Mouse (Mus musculus) spleen, adult 12 weeks (tissue): ENCODE measurements around the gene Zfr.
"Not testable (repeated sequence)": the region's sequence is repeated elsewhere in the genome, so short reads cannot be mapped to it uniquely, and the experiment has no call there.

ENCODE experiments used
- DNase-seq: peaks from one replicate; pipeline ENCODE4 v3.0.0; 2022; ENCODE audit warnings: low spot score

Zfr gene

GRCm38 (mm10) chr15:12106430-12106829 lies 11.2 kb upstream of the Zfr start:
- DNase-seq: no peak

GRCm38 (mm10) chr15:12108200-12108599 lies 9.4 kb upstream of the Zfr start:
- no peak for DNase-seq

- not testable (repeated sequence) for DNase-seq
Measured at GRCm38 (mm10) chr15:12108922-12109321, 8.7 kb upstream of the Zfr start.

GRCm38 (mm10) chr15:12111232-12111631 lies 6.4 kb upstream of the Zfr start:
- DNase-seq: no peak

- no peak for DNase-seq
Measured at GRCm38 (mm10) chr15:12113411-12113810, 4.2 kb upstream of the Zfr start.

GRCm38 (mm10) chr15:12114546-12114945 lies 3.1 kb upstream of the Zfr start:
- no peak for DNase-seq

GRCm38 (mm10) chr15:12115722-12116230 lies 1.9 kb upstream of the Zfr start:
- no peak for DNase-seq

- no peak for DNase-seq
Measured at GRCm38 (mm10) chr15:12118093-12118431, 431 bp downstream of the Zfr start.

GRCm38 (mm10) chr15:12118432-12119128 lies 949 bp downstream of the Zfr start:
- peak; percentile 23 for DNase-seq

- no peak for DNase-seq
Measured at GRCm38 (mm10) chr15:12119129-12119466, 1.5 kb downstream of the Zfr start.

GRCm38 (mm10) chr15:12124913-12125312 lies 7.3 kb downstream of the Zfr start:
- no peak for DNase-seq

GRCm38 (mm10) chr15:12130871-12131270 lies 13.2 kb downstream of the Zfr start:
- DNase-seq: not testable (repeated sequence)

- no peak for DNase-seq
Measured at GRCm38 (mm10) chr15:12134546-12134945, 16.9 kb downstream of the Zfr start.

- DNase-seq: no peak
Measured at GRCm38 (mm10) chr15:12135368-12135767, 17.7 kb downstream of the Zfr start.

GRCm38 (mm10) chr15:12136371-12136770 lies 18.7 kb downstream of the Zfr start:
- no peak for DNase-seq

- no peak for DNase-seq
Measured at GRCm38 (mm10) chr15:12140985-12141729, 23.5 kb downstream of the Zfr start.

GRCm38 (mm10) chr15:12147423-12147822 lies 29.8 kb downstream of the Zfr start:
- DNase-seq: no peak

- no peak for DNase-seq
Measured at GRCm38 (mm10) chr15:12149501-12149900, 31.9 kb downstream of the Zfr start.

- DNase-seq: no peak
Measured at GRCm38 (mm10) chr15:12153747-12154146, 36.1 kb downstream of the Zfr start.

- no peak for DNase-seq
Measured at GRCm38 (mm10) chr15:12178126-12178525, 60.5 kb downstream of the Zfr start.

- DNase-seq: not testable (repeated sequence)
Measured at GRCm38 (mm10) chr15:12181181-12181805, 63.7 kb downstream of the Zfr start.

GRCm38 (mm10) chr15:12193880-12194816 lies 76.5 kb downstream of the Zfr start:
- DNase-seq: no peak
